Mouse (Mus musculus) heart, embryonic 14.5 days (tissue): Measurements from ENCODE around the gene Kbtbd3. TPM values are rescaled to one million over a fixed set of nuclear protein-coding genes. Genes with fewer than 3 reads are reported as not detected.

ENCODE experiments used
- ATAC-seq: fragments of 200-750 bp; cut with Nextera tagmentation; 2 replicates; pipeline ENCODE4 v1.8.0; 2017; ENCODE audit warnings: low read depth, moderate TSS enrichment; ENCODE audit not compliant: insufficient number of reproducible peaks, insufficient read depth, low FRiP score
- H3K27ac ChIP-seq, 2 experiments: fragments of 200-500 bp in 1 of 2; fragments of 300-500 bp in 1 of 2; sonication (generic) in 1 of 2; replicated peaks in 1 of 2; 2 replicates each; pipeline ENCODE4 v1.5.1; 2012 to 2014; ENCODE audit warnings: low read depth in 2 of 2, low read length in 2 of 2, control low read depth in 1 of 2, mild to moderate bottlenecking in 1 of 2, mixed read lengths in 1 of 2; ENCODE audit not compliant: control insufficient read depth in 1 of 2, insufficient read depth in 1 of 2
- H3K27me3 ChIP-seq: fragments of 300-500 bp; sonication (generic); 2 replicates; pipeline ENCODE4 v1.6.1; 2014; ENCODE audit warnings: mild to moderate bottlenecking, low read length, control low read depth; ENCODE audit not compliant: control insufficient read depth, insufficient read depth
- H3K36me3 ChIP-seq: fragments of 300-500 bp; sonication (generic); 2 replicates; pipeline ENCODE4 v1.6.1; 2014; ENCODE audit warnings: mild to moderate bottlenecking, control low read depth, low read length, mixed read lengths; ENCODE audit not compliant: control insufficient read depth, insufficient read depth
- H3K4me1 ChIP-seq, 2 experiments: fragments of 200-500 bp in 1 of 2; fragments of 300-500 bp in 1 of 2; sonication (generic) in 1 of 2; 2 replicates each; pipeline ENCODE4 v1.6.1; 2012 to 2014; ENCODE audit warnings: low read length in 2 of 2, control low read depth in 1 of 2, mixed read lengths in 1 of 2; ENCODE audit not compliant: control insufficient read depth in 2 of 2, insufficient read depth in 2 of 2
- H3K4me2 ChIP-seq: fragments of 300-500 bp; sonication (generic); 2 replicates; pipeline ENCODE4 v1.6.1; 2014; ENCODE audit warnings: mild to moderate bottlenecking, low read length
- H3K4me3 ChIP-seq, 2 experiments: fragments of 200-500 bp in 1 of 2; fragments of 300-500 bp in 1 of 2; sonication (generic) in 1 of 2; 2 replicates each; pipeline ENCODE4 v1.5.1; 2012 to 2014; ENCODE audit warnings: low read length in 2 of 2, mild to moderate bottlenecking in 2 of 2, control low read depth in 1 of 2, low read depth in 1 of 2, moderate library complexity in 1 of 2; ENCODE audit not compliant: control insufficient read depth in 1 of 2, insufficient read depth in 1 of 2
- H3K9ac ChIP-seq: fragments of 300-500 bp; sonication (generic); 2 replicates; pipeline ENCODE4 v1.6.1; 2014; ENCODE audit warnings: mild to moderate bottlenecking, low read length
- H3K9me3 ChIP-seq: fragments of 300-500 bp; sonication (generic); 2 replicates; pipeline ENCODE4 v1.6.1; 2016; ENCODE audit warnings: low read length, control low read depth; ENCODE audit not compliant: control insufficient read depth
- WGBS: fragments of 180-500 bp; shearing (Covaris S2); extraction: QIAGEN DNeasy Blood & Tissue Kit; methylation state at CpG from one replicate; pipeline ENCODE4 v1.1.7; 2014; 5-methylcytosine and 5-hydroxymethylcytosine counted together
- polyA plus RNA-seq: library from polyadenylated mRNA; unstranded; fragments of >200 nt; fragmentation: Nextera tagmentation; extraction: Ambion mirVana; gene quantifications from 2 replicates; pipeline ENCODE4 v1.2.1, GENCODE M21; 2014

Gene Kbtbd3
- polyA plus RNA-seq, 1 experiment from 2014 or later = 9.0 TPM

GRCm38 (mm10) chr9:4308628-4309350 is 844 bp upstream of the Kbtbd3 start:
- ATAC-seq = peak; percentile 10; the same call in 1 of the 2 replicates
- Histone ChIP-seq H3K4me1 (peaks cover 0 to 21% of the 10 kb centered on the region in 2 experiments; a peak in 2 of 4 replicates), H3K36me3 (0 out of 2 replicates have a peak, but pooled peaks cover 2% of the 10 kb centered on the region), H3K4me2 (peak overlapping the region; percentile 84), H3K9me3 (no peaks in the 10 kb centered on the region), H3K27ac (peak overlapping the region; percentile 67 to 87), H3K9ac (peak overlapping the region; percentile 78), H3K27me3 (no peaks in the 10 kb centered on the region), H3K4me3 (peak overlapping the region; percentile 70 to 75)
- WGBS = under 1% methylated on average over 36 of the region's 36 CpGs

GRCm38 (mm10) chr9:4310706-4311105 is 1.1 kb downstream of the Kbtbd3 start:
- no peak overlapping the region for H3K27ac ChIP-seq
- WGBS = 43% methylated on average over 3 of the region's 3 CpGs
- peaks cover 0 to 21% of the 10 kb centered on the region in 2 experiments; a peak in 2 of 4 replicates for H3K4me1 ChIP-seq

GRCm38 (mm10) chr9:4311162-4311561 is 1.5 kb downstream of the Kbtbd3 start:
- Histone ChIP-seq H3K4me1 (peaks cover 0 to 21% of the 10 kb centered on the region in 2 experiments; a peak in 2 of 4 replicates), H3K27ac (no peak overlapping the region), H3K36me3 (peaks cover 11% of the 10 kb centered on the region), H3K4me2 (no peak overlapping the region), H3K9me3 (no peaks in the 10 kb centered on the region), H3K4me3 (no peak overlapping the region), H3K9ac (no peak overlapping the region), H3K27me3 (no peaks in the 10 kb centered on the region)
- 80% methylated on average over 3 of the region's 3 CpGs for WGBS
- ATAC-seq = no peak

More at GRCm38 (mm10) chr9:4310706-4311105, 1.1 kb downstream of the Kbtbd3 start:
- ATAC-seq = no peak
- peak overlapping the region in 1 of 2 experiments; percentile 75; a peak in 1 of 4 replicates for H3K4me3 ChIP-seq
- H3K9ac ChIP-seq = peak overlapping the region; percentile 88
- H3K4me2 ChIP-seq = peak overlapping the region; percentile 78
- H3K27me3 ChIP-seq = no peaks in the 10 kb centered on the region
- peaks cover 11% of the 10 kb centered on the region for H3K36me3 ChIP-seq
- H3K9me3 ChIP-seq = no peaks in the 10 kb centered on the region

- H3K4me1 ChIP-seq = peaks cover 0 to 13% of the 10 kb centered on the region in 2 experiments; a peak in 2 of 4 replicates
- no peak overlapping the region for H3K27ac ChIP-seq
- WGBS = 91% methylated on average over 4 of the region's 4 CpGs
- H3K9me3 ChIP-seq = no peaks in the 10 kb centered on the region
- peaks cover 15% of the 10 kb centered on the region for H3K36me3 ChIP-seq
- H3K4me2 ChIP-seq = no peak overlapping the region
- H3K9ac ChIP-seq = no peak overlapping the region
- no peak for ATAC-seq
- no peak overlapping the region for H3K4me3 ChIP-seq
- no peaks in the 10 kb centered on the region for H3K27me3 ChIP-seq
These were observed 4.3 kb downstream of the Kbtbd3 start for GRCm38 (mm10) chr9:4313946-4314345.

GRCm38 (mm10) chr9:4315746-4316145 is 6.1 kb downstream of the Kbtbd3 start:
- H3K9me3 ChIP-seq = no peaks in the 10 kb centered on the region
- H3K4me2 ChIP-seq = no peak overlapping the region
- peaks cover 0 to 8% of the 10 kb centered on the region in 2 experiments; a peak in 2 of 4 replicates for H3K4me1 ChIP-seq
- no peaks in the 10 kb centered on the region for H3K27me3 ChIP-seq
- WGBS = 90% methylated on average over 2 of the region's 2 CpGs
- peaks cover 16% of the 10 kb centered on the region for H3K36me3 ChIP-seq
- H3K9ac ChIP-seq = no peak overlapping the region
- no peak overlapping the region for H3K27ac ChIP-seq
- H3K4me3 ChIP-seq = no peak overlapping the region
- ATAC-seq = no peak

- WGBS = 78% methylated on average over 6 of the region's 6 CpGs
- Histone ChIP-seq H3K9ac (no peak overlapping the region), H3K4me1 (no peaks in the 10 kb centered on the region), H3K27me3 (no peaks in the 10 kb centered on the region), H3K9me3 (no peaks in the 10 kb centered on the region), H3K36me3 (peaks cover 14% of the 10 kb centered on the region), H3K4me3 (no peak overlapping the region), H3K4me2 (no peak overlapping the region), H3K27ac (no peak overlapping the region)
- ATAC-seq = no peak
These were observed 9.5 kb downstream of the Kbtbd3 start for GRCm38 (mm10) chr9:4318939-4319721.

GRCm38 (mm10) chr9:4353163-4353562 is 43.5 kb downstream of the Kbtbd3 start:
- 74% methylated on average over 1 of the region's 1 CpGs for WGBS

More at GRCm38 (mm10) chr9:4353163-4353562, 43.5 kb downstream of the Kbtbd3 start:
- no peaks in the 10 kb centered on the region for H3K9me3 ChIP-seq
- ATAC-seq = no peak
- H3K27me3 ChIP-seq = no peaks in the 10 kb centered on the region
- no peak overlapping the region for H3K4me2 ChIP-seq
- no peak overlapping the region for H3K27ac ChIP-seq
- H3K9ac ChIP-seq = no peak overlapping the region
- H3K4me3 ChIP-seq = no peak overlapping the region
- H3K36me3 ChIP-seq = no peaks in the 10 kb centered on the region
- H3K4me1 ChIP-seq = no peaks in the 10 kb centered on the region
